Mouse (Mus musculus) brain, embryonic 14.5 days (tissue): ENCODE measurements around the gene Cdh13.

Experiments
- CTCF ChIP-seq: fragments of 200-500 bp; IDR thresholded peaks from 2 replicates; pipeline ENCODE4 v1.5.1; 2012; ENCODE audit warnings: inconsistent platforms, mild to moderate bottlenecking, moderate library complexity, borderline replicate concordance; ENCODE audit not compliant: insufficient read depth, insufficient read length; ENCODE audit errors: extremely low read depth
- POLR2A ChIP-seq: fragments of 200-500 bp; IDR thresholded peaks from 2 replicates; pipeline ENCODE4 v1.6.1; 2012; ENCODE audit warnings: mild to moderate bottlenecking, inconsistent platforms, borderline replicate concordance; ENCODE audit not compliant: poor library complexity, insufficient read depth, insufficient read length, severe bottlenecking; ENCODE audit errors: extremely low read depth

DNA sequence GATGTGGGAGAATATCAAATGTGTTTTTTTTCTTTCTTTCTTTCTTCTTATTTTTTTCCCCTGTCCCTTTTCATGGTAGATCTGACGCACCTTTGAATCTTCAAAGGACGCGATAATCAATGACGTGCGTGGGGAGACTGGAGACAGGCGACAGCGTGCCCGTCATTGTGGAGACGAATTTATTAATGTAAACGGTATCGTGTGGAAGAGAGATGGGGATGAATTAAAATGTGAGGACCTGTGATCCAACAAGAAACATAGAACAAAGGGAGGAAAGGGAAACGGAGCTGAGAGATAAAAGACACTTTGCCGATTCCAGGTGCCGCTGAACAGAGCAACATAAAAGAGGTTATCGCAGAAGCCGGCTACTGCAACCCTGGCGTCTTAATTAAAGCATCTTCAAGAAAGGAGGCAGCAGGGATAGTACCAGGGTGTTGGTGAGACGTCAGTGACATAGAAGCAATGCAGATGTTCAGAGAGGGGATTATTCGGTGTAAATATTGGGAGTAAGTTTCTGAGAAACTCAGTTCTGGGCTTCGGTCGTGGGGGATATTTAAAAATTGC, 464.6 kb downstream of the Cdh13 start:
- TF ChIP-seq CTCF, result no peak
- TF ChIP-seq POLR2A, result no peak
